Mouse (Mus musculus) adrenal gland, adult 2 months (tissue): ENCODE measurements at regions not wholly inside any gene's neighbourhood (a gene's known extent, or its start where the extent isn't known, plus 50 kb on each side); places are given as distances from the start of the nearest gene placed in this dataset.

Experiments used
- DNase-seq: peaks from one replicate; pipeline ENCODE4 v3.0.0; 2021

GRCm38 (mm10) chr1:187413881-187414280, 194.7 kb upstream of the Esrrg start:
- no peak for DNase-seq

GRCm38 (mm10) chr1:187418186-187419140, 190.1 kb upstream of the Esrrg start:
- DNase-seq = no peak

GRCm38 (mm10) chr1:187428536-187429215, 179.9 kb upstream of the Esrrg start:
- no peak for DNase-seq

- DNase-seq = no peak
Measured at GRCm38 (mm10) chr1:187433716-187434634, 174.6 kb upstream of the Esrrg start.

GRCm38 (mm10) chr1:187439170-187439914, 169.2 kb upstream of the Esrrg start:
- no peak for DNase-seq

- peak; percentile 43 for DNase-seq
Measured at GRCm38 (mm10) chr1:187441668-187442193, 166.9 kb upstream of the Esrrg start.

GRCm38 (mm10) chr1:187446511-187446910, 162.1 kb upstream of the Esrrg start:
- no peak for DNase-seq

GRCm38 (mm10) chr1:187448173-187448572, 160.4 kb upstream of the Esrrg start:
- DNase-seq = peak; percentile 65

- DNase-seq = no peak
Measured at GRCm38 (mm10) chr1:187450106-187450505, 158.5 kb upstream of the Esrrg start.

GRCm38 (mm10) chr1:187452189-187452588, 156.4 kb upstream of the Esrrg start:
- peak; percentile 39 for DNase-seq

GRCm38 (mm10) chr1:187454431-187454830, 154.2 kb upstream of the Esrrg start:
- no peak for DNase-seq

- no peak for DNase-seq
Measured at GRCm38 (mm10) chr1:187484821-187485220, 123.8 kb upstream of the Esrrg start.

- no peak for DNase-seq
Measured at GRCm38 (mm10) chr1:187487948-187488690, 120.5 kb upstream of the Esrrg start.

GRCm38 (mm10) chr1:187489452-187489851, 119.1 kb upstream of the Esrrg start:
- no peak for DNase-seq

- DNase-seq = no peak
Measured at GRCm38 (mm10) chr1:187505368-187505767, 103.2 kb upstream of the Esrrg start.

- no peak for DNase-seq
Measured at GRCm38 (mm10) chr1:187507217-187507616, 101.4 kb upstream of the Esrrg start.

- no peak for DNase-seq
Measured at GRCm38 (mm10) chr1:187531349-187531922, 77.2 kb upstream of the Esrrg start.

- no peak for DNase-seq
Measured at GRCm38 (mm10) chr1:187536263-187536662, 72.3 kb upstream of the Esrrg start.

- no peak for DNase-seq
Measured at GRCm38 (mm10) chr1:187556718-187557117, 51.9 kb upstream of the Esrrg start.
